Mouse (Mus musculus): ENCODE data around the gene Gm8127. TPM values are rescaled to one million over a fixed set of nuclear protein-coding genes. Genes with fewer than 3 reads are reported as not detected.

Gm8127 gene
- polyA plus RNA-seq, 1 experiment from 2014 or later: not detected

Other genes starting within 250 kb of the Gm8127 start
- not detected in 2 replicates for gene Gm8094, start 217.2 kb downstream of the Gm8127 start, polyA plus RNA-seq (2014; fragmentation: Nextera tagmentation; extraction: Ambion mirVana)
- not detected in 2 replicates for gene Gm8104, start 193.2 kb downstream of the Gm8127 start, polyA plus RNA-seq (2014; fragmentation: Nextera tagmentation; extraction: Ambion mirVana)
- gene Gm7233, start 114.0 kb downstream of the Gm8127 start, polyA plus RNA-seq (2014; fragmentation: Nextera tagmentation; extraction: Ambion mirVana): not detected in 2 replicates
- not detected in 2 replicates for gene Gm8122, start 58.5 kb downstream of the Gm8127 start, polyA plus RNA-seq (2014; fragmentation: Nextera tagmentation; extraction: Ambion mirVana)
- gene Gm8126, start 35.2 kb downstream of the Gm8127 start, polyA plus RNA-seq (2014; fragmentation: Nextera tagmentation; extraction: Ambion mirVana): not detected in 2 replicates
- not detected in 2 replicates for gene Gm9732, start 18.8 kb downstream of the Gm8127 start, polyA plus RNA-seq (2014; fragmentation: Nextera tagmentation; extraction: Ambion mirVana)
- gene 1700001F09Rik, start 54.0 kb upstream of the Gm8127 start, polyA plus RNA-seq (2014; fragmentation: Nextera tagmentation; extraction: Ambion mirVana): not detected in 2 replicates
- gene Gm8138, start 122.5 kb upstream of the Gm8127 start, polyA plus RNA-seq (2014; fragmentation: Nextera tagmentation; extraction: Ambion mirVana): not detected in 2 replicates
- not detected in 2 replicates for gene Gm5799, start 249.7 kb upstream of the Gm8127 start, polyA plus RNA-seq (2014; fragmentation: Nextera tagmentation; extraction: Ambion mirVana)

All from midbrain, embryonic 11.5 days (tissue).